Mouse (Mus musculus) MEL (cell line): ENCODE measurements around the gene Acoxl. TPM values are rescaled to one million over a fixed set of nuclear protein-coding genes. Genes with fewer than 3 reads are reported as not detected.

Source experiments
- DNase-seq: peaks from one replicate; pipeline ENCODE4 v3.0.0; 2011; ENCODE audit warnings: low read depth, low spot score
- H3K27ac ChIP-seq: 2 replicates; pipeline ENCODE4 v1.5.1; 2012; ENCODE audit warnings: low read depth, mild to moderate bottlenecking, control low read depth, low read length, moderate library complexity; ENCODE audit not compliant: control insufficient read depth
- H3K27me3 ChIP-seq, 2 experiments: fragments of 150-350 bp in 1 of 2; sonication (generic) in 1 of 2; 2 replicates each; pipeline ENCODE4 v1.6.1; 2012; ENCODE audit warnings: low read length in 2 of 2, mild to moderate bottlenecking in 2 of 2, improper control_type of control experiment in 1 of 2, moderate library complexity in 1 of 2; ENCODE audit not compliant: insufficient read depth in 2 of 2, control insufficient read depth in 1 of 2
- H3K36me3 ChIP-seq, 2 experiments: 2 replicates each; pipeline ENCODE4 v1.6.1; 2012 to 2014; ENCODE audit warnings: low read length in 2 of 2, improper control_type of control experiment in 1 of 2, inconsistent platforms in 1 of 2, mild to moderate bottlenecking in 1 of 2; ENCODE audit not compliant: insufficient read depth in 2 of 2, control insufficient read depth in 1 of 2
- H3K4me1 ChIP-seq, 2 experiments: fragments of 150-350 bp in 1 of 2; sonication (generic) in 1 of 2; 2 replicates each; pipeline ENCODE4 v1.6.1; 2012; ENCODE audit warnings: low read length in 2 of 2, improper control_type of control experiment in 1 of 2, mild to moderate bottlenecking in 1 of 2; ENCODE audit not compliant: insufficient read depth in 2 of 2, control insufficient read depth in 1 of 2
- H3K4me3 ChIP-seq, 2 experiments: fragments of 150-350 bp in 1 of 2; sonication (generic) in 1 of 2; 2 replicates each; pipeline ENCODE4 v1.5.1; 2012; ENCODE audit warnings: low read depth in 2 of 2, low read length in 2 of 2, mild to moderate bottlenecking in 2 of 2, moderate library complexity in 2 of 2, control low read depth in 1 of 2, improper control_type of control experiment in 1 of 2; ENCODE audit not compliant: control insufficient read depth in 1 of 2, insufficient read depth in 1 of 2
- H3K79me2 ChIP-seq: 2 replicates; pipeline ENCODE4 v1.6.1; 2012; ENCODE audit warnings: mild to moderate bottlenecking, low read length, moderate library complexity; ENCODE audit not compliant: control insufficient read depth, poor library complexity, insufficient read depth
- H3K9ac ChIP-seq: 2 replicates; pipeline ENCODE4 v1.6.1; 2012; ENCODE audit warnings: low read depth, mild to moderate bottlenecking, control low read depth, low read length, moderate library complexity; ENCODE audit not compliant: control insufficient read depth, poor library complexity, severe bottlenecking
- H3K9me3 ChIP-seq: fragments of 150-350 bp; sonication (generic); replicated peaks from 2 replicates; pipeline ENCODE4 v1.6.1; 2012; ENCODE audit warnings: mild to moderate bottlenecking, low read length, improper control_type of control experiment, moderate library complexity; ENCODE audit not compliant: insufficient read depth
- BHLHE40 ChIP-seq: IDR thresholded peaks from 2 replicates; pipeline ENCODE4 v1.6.1; 2012; ENCODE audit warnings: low read depth, mild to moderate bottlenecking, inconsistent platforms, low read length, improper control_type of control experiment, borderline replicate concordance
- CHD2 ChIP-seq: IDR thresholded peaks from 2 replicates; pipeline ENCODE4 v1.6.1; 2011; ENCODE audit warnings: low read length, improper control_type of control experiment
- CTCF ChIP-seq, 3 experiments: IDR thresholded peaks in 2 of 3; conservative IDR thresholded peaks in 1 of 3; 2 replicates each; pipeline ENCODE4 v1.5.1; 2011 to 2012; ENCODE audit warnings: low read length in 3 of 3, low read depth in 2 of 3, mild to moderate bottlenecking in 2 of 3, improper control_type of control experiment in 1 of 3, inconsistent platforms in 1 of 3, mixed read lengths in 1 of 3, moderate library complexity in 1 of 3; ENCODE audit not compliant: control insufficient read depth in 1 of 3, insufficient read depth in 1 of 3, poor library complexity in 1 of 3, severe bottlenecking in 1 of 3
- E2F4 ChIP-seq: IDR thresholded peaks from 2 replicates; pipeline ENCODE4 v1.6.1; 2011; ENCODE audit warnings: low read depth, low read length, improper control_type of control experiment, borderline replicate concordance
- ELF1 ChIP-seq: IDR thresholded peaks from 2 replicates; pipeline ENCODE4 v1.6.1; 2014; ENCODE audit warnings: low read depth, mild to moderate bottlenecking, inconsistent platforms, low read length, improper control_type of control experiment, moderate library complexity
- ETS1 ChIP-seq: IDR thresholded peaks from 2 replicates; pipeline ENCODE4 v1.6.1; 2012; ENCODE audit warnings: low read depth, mild to moderate bottlenecking, inconsistent platforms, low read length, improper control_type of control experiment, moderate library complexity
- GABPA ChIP-seq: IDR thresholded peaks from 2 replicates; pipeline ENCODE4 v1.6.1; 2012; ENCODE audit warnings: low read depth, mild to moderate bottlenecking, inconsistent platforms, low read length, improper control_type of control experiment, moderate library complexity
- GATA1 ChIP-seq: IDR thresholded peaks from 2 replicates; pipeline ENCODE4 v1.6.1; 2011; ENCODE audit warnings: low read depth, low read length, improper control_type of control experiment
- KAT2A ChIP-seq: conservative IDR thresholded peaks from 2 replicates; pipeline ENCODE4 v1.6.1; 2012; ENCODE audit warnings: low read depth, low read length, improper control_type of control experiment, inconsistent platforms
- MAX ChIP-seq: IDR thresholded peaks from 2 replicates; pipeline ENCODE4 v1.6.1; 2011; ENCODE audit warnings: low read length, improper control_type of control experiment
- MAZ ChIP-seq: IDR thresholded peaks from 2 replicates; pipeline ENCODE4 v1.6.1; 2012; ENCODE audit warnings: low read depth, mild to moderate bottlenecking, inconsistent platforms, low read length, improper control_type of control experiment
- MEF2A ChIP-seq: IDR thresholded peaks from 2 replicates; pipeline ENCODE4 v1.6.1; 2014; ENCODE audit warnings: low read depth, mild to moderate bottlenecking, inconsistent platforms, low read length, improper control_type of control experiment; ENCODE audit not compliant: poor library complexity, insufficient replicate concordance, severe bottlenecking; ENCODE audit errors: extremely low read depth
- MXI1 ChIP-seq: IDR thresholded peaks from 2 replicates; pipeline ENCODE4 v1.6.1; 2011; ENCODE audit warnings: mild to moderate bottlenecking, low read depth, low read length, improper control_type of control experiment
- MYB ChIP-seq: IDR thresholded peaks from 2 replicates; pipeline ENCODE4 v1.6.1; 2011; ENCODE audit warnings: mild to moderate bottlenecking, low read depth, low read length, improper control_type of control experiment
- MYC ChIP-seq: IDR thresholded peaks from 2 replicates; pipeline ENCODE4 v1.6.1; 2011; ENCODE audit warnings: low read depth, mild to moderate bottlenecking, low read length, improper control_type of control experiment, moderate library complexity
- NELFE ChIP-seq: IDR thresholded peaks from 2 replicates; pipeline ENCODE4 v1.6.1; 2011; ENCODE audit warnings: low read depth, low read length, improper control_type of control experiment
- NRF1 ChIP-seq: IDR thresholded peaks from 2 replicates; pipeline ENCODE4 v1.6.1; 2014; ENCODE audit warnings: low read depth, mild to moderate bottlenecking, inconsistent platforms, low read length, improper control_type of control experiment, moderate library complexity; ENCODE audit not compliant: poor library complexity, insufficient read depth, severe bottlenecking
- POLR2A ChIP-seq, 2 experiments: IDR thresholded peaks; 2 replicates each; pipeline ENCODE4 v1.6.1; 2011 to 2012; ENCODE audit warnings: low read length in 2 of 2, mild to moderate bottlenecking in 2 of 2, control low read depth in 1 of 2, improper control_type of control experiment in 1 of 2, low read depth in 1 of 2, moderate library complexity in 1 of 2; ENCODE audit not compliant: control insufficient read depth in 1 of 2, insufficient read depth in 1 of 2, poor library complexity in 1 of 2
- RAD21 ChIP-seq: IDR thresholded peaks from 2 replicates; pipeline ENCODE4 v1.6.1; 2011; ENCODE audit warnings: mild to moderate bottlenecking, low read depth, low read length, improper control_type of control experiment
- SMC3 ChIP-seq: IDR thresholded peaks from 2 replicates; pipeline ENCODE4 v1.6.1; 2011; ENCODE audit warnings: low read depth, low read length, improper control_type of control experiment
- TAL1 ChIP-seq: IDR thresholded peaks from 2 replicates; pipeline ENCODE4 v1.6.1; 2012; ENCODE audit warnings: mild to moderate bottlenecking, inconsistent platforms, low read length, moderate library complexity, mixed read lengths
- TCF12 ChIP-seq: IDR thresholded peaks from 2 replicates; pipeline ENCODE4 v1.6.1; 2014; ENCODE audit warnings: low read depth, mild to moderate bottlenecking, inconsistent platforms, low read length, improper control_type of control experiment, moderate library complexity
- UBTF ChIP-seq: IDR thresholded peaks from 2 replicates; pipeline ENCODE4 v1.6.1; 2012; ENCODE audit warnings: low read depth, mild to moderate bottlenecking, inconsistent platforms, low read length, improper control_type of control experiment, moderate library complexity, borderline replicate concordance; ENCODE audit not compliant: insufficient read depth
- ZKSCAN1 ChIP-seq: IDR thresholded peaks from 2 replicates; pipeline ENCODE4 v1.6.1; 2012; ENCODE audit warnings: low read depth, mild to moderate bottlenecking, inconsistent platforms, low read length, improper control_type of control experiment, moderate library complexity
- ZMIZ1 ChIP-seq: IDR thresholded peaks from 2 replicates; pipeline ENCODE4 v1.6.1; 2012; ENCODE audit warnings: low read depth, mild to moderate bottlenecking, inconsistent platforms, low read length, improper control_type of control experiment, moderate library complexity
- ZNF384 ChIP-seq: IDR thresholded peaks from 2 replicates; pipeline ENCODE4 v1.6.1; 2012; ENCODE audit warnings: low read depth, mild to moderate bottlenecking, inconsistent platforms, low read length, improper control_type of control experiment
- polyA plus RNA-seq, 2 experiments: library from polyadenylated mRNA; stranded (reverse) in 1 of 2; unstranded in 1 of 2; fragments of >175 nt in 1 of 2; fragments of >200 nt in 1 of 2; gene quantifications; 2 replicates each; pipeline versions ENCODE4 v1.2.1 to v1.2.4; 2012; ENCODE audit warnings: low replicate concordance in 2 of 2, low read depth in 1 of 2; ENCODE audit not compliant: insufficient read length in 2 of 2, insufficient read depth in 1 of 2, missing spikeins in 1 of 2
- total RNA-seq: library from RNA; depleted of rRNA; stranded (reverse); fragments of 300-350 nt; gene quantifications from 2 replicates; pipeline ENCODE4 v1.2.3, GENCODE M21; 2012

Acoxl gene
- total and polyA plus RNA-seq, 3 experiments = 0.31 to 0.39 TPM; not detected in 1

GRCm38 (mm10) chr2:127927452-127928273 lies 89.0 kb downstream of the Acoxl start:
- H3K4me3 ChIP-seq = no peak overlapping the region
- no peak for DNase-seq
- H3K27me3 ChIP-seq = 0 out of 4 replicates have a peak, but pooled peaks cover 0 to 2% of the 10 kb centered on the region in 2 experiments
- H3K27ac ChIP-seq = no peak overlapping the region
- H3K36me3 ChIP-seq = peaks cover 0 to 3% of the 10 kb centered on the region in 2 experiments; a peak in 1 of 4 replicates
- no peak for TF ChIP-seq CHD2
- TF ChIP-seq MEF2A = no peak
- TF ChIP-seq CTCF (IDR thresholded peaks at IDR 0.05 in 2 of 3, conservative IDR thresholded peaks at IDR 0.05 in 1 of 3; ENCODE audit: control insufficient read depth in 1 of 3, insufficient read depth in 1 of 3, low read depth in 2 of 3, low read length in 3 of 3, poor library complexity in 1 of 3, severe bottlenecking in 1 of 3) = no peak
- TF ChIP-seq GATA1 = no peak
- TF ChIP-seq ELF1 = no peak
- no peak for TF ChIP-seq GABPA
- TF ChIP-seq ZKSCAN1 = no peak
- TF ChIP-seq MAX = no peak
- TF ChIP-seq ETS1 = no peak
- TF ChIP-seq POLR2A (IDR thresholded peaks at IDR 0.05; ENCODE audit: control insufficient read depth in 1 of 2, insufficient read depth in 1 of 2, low read depth in 1 of 2, low read length in 2 of 2, poor library complexity in 1 of 2) = no peak
- H3K79me2 ChIP-seq = no peaks in the 10 kb centered on the region
- no peak overlapping the region for H3K9ac ChIP-seq
- H3K9me3 ChIP-seq = no peaks in the 10 kb centered on the region
- H3K4me1 ChIP-seq = peaks cover 0 to 3% of the 10 kb centered on the region in 2 experiments; a peak in 1 of 4 replicates

- Histone ChIP-seq H3K9ac (no peak overlapping the region), H3K27ac (no peak overlapping the region), H3K27me3 (peaks cover 0 to 2% of the 10 kb centered on the region in 2 experiments; a peak in 1 of 4 replicates), H3K36me3 (peaks cover 0 to 2% of the 10 kb centered on the region in 2 experiments; a peak in 1 of 4 replicates), H3K9me3 (no peaks in the 10 kb centered on the region), H3K79me2 (no peaks in the 10 kb centered on the region), H3K4me1 (0 out of 4 replicates have a peak, but pooled peaks cover 0 to 3% of the 10 kb centered on the region in 2 experiments), H3K4me3 (no peak overlapping the region)
- TF ChIP-seq KAT2A (no peak), RAD21 (no peak), TCF12 (no peak), ZMIZ1 (no peak), NELFE (no peak), BHLHE40 (no peak), E2F4 (no peak), MAZ (no peak), UBTF (no peak), NRF1 (no peak), MYC (no peak), ZNF384 (no peak), MXI1 (no peak), MYB (no peak), TAL1 (no peak), SMC3 (no peak)
- no peak for DNase-seq
Observed at GRCm38 (mm10) chr2:127928279-127928678, 89.6 kb downstream of the Acoxl start.
